Mouse (Mus musculus) adrenal gland, adult 2 months (tissue): ENCODE results near the gene Apol9a. TPM values are rescaled to one million over a fixed set of nuclear protein-coding genes. Genes with fewer than 3 reads are reported as not detected.

ENCODE experiments used
- DNase-seq: peaks from one replicate; pipeline ENCODE4 v3.0.0; 2021
- polyA plus RNA-seq: library from polyadenylated mRNA; depleted of rRNA; stranded (reverse); fragments of >200 nt; gene quantifications from 2 replicates; pipeline ENCODE4 v1.2.3, GENCODE M21; 2012
- total RNA-seq, 2 experiments: library from RNA; stranded (reverse); gene quantifications; 2 replicates each; pipeline ENCODE4 v1.2.3; 2021

Gene Apol9a
- total and polyA plus RNA-seq, 3 experiments, result 0.78 to 1.9 (median 1.2) TPM

GRCm38 (mm10) chr15:77376920-77377319 lies 34.0 kb downstream of the Apol9a start:
- peak; percentile 86 for DNase-seq

- DNase-seq, result no peak
Observed at GRCm38 (mm10) chr15:77370588-77370987, 40.3 kb downstream of the Apol9a start.

- no peak for DNase-seq
Observed at GRCm38 (mm10) chr15:77369981-77370380, 41.0 kb downstream of the Apol9a start.

GRCm38 (mm10) chr15:77368818-77369320 lies 42.1 kb downstream of the Apol9a start:
- DNase-seq, result no peak

- DNase-seq, result peak; percentile 96
Observed at GRCm38 (mm10) chr15:77368148-77368547, 42.8 kb downstream of the Apol9a start.

GRCm38 (mm10) chr15:77367504-77367903 lies 43.4 kb downstream of the Apol9a start:
- DNase-seq, result no peak

- peak; percentile 85 for DNase-seq
Observed at GRCm38 (mm10) chr15:77366706-77367484, 44.0 kb downstream of the Apol9a start.

- DNase-seq, result no peak
Observed at GRCm38 (mm10) chr15:77365700-77366570, 45.0 kb downstream of the Apol9a start.

- DNase-seq, result peak; percentile 69
Observed at GRCm38 (mm10) chr15:77364026-77364425, 46.9 kb downstream of the Apol9a start.

GRCm38 (mm10) chr15:77363578-77363977 lies 47.4 kb downstream of the Apol9a start:
- no peak for DNase-seq

GRCm38 (mm10) chr15:77362952-77363351 lies 48.0 kb downstream of the Apol9a start:
- no peak for DNase-seq

GRCm38 (mm10) chr15:77359905-77360304 lies 51.0 kb downstream of the Apol9a start:
- no peak for DNase-seq

GRCm38 (mm10) chr15:77359486-77359885 lies 51.4 kb downstream of the Apol9a start:
- DNase-seq, result peak; percentile 63

- DNase-seq, result no peak
Observed at GRCm38 (mm10) chr15:77359084-77359483, 51.9 kb downstream of the Apol9a start.

GRCm38 (mm10) chr15:77358320-77359040 lies 52.5 kb downstream of the Apol9a start:
- peak; percentile 89 for DNase-seq

- DNase-seq, result no peak
Observed at GRCm38 (mm10) chr15:77356248-77356810, 54.6 kb downstream of the Apol9a start.

- peak; percentile 28 for DNase-seq
Observed at GRCm38 (mm10) chr15:77354848-77355551, 55.9 kb downstream of the Apol9a start.

GRCm38 (mm10) chr15:77354496-77354847 lies 56.5 kb downstream of the Apol9a start:
- DNase-seq, result no peak
